In genomic region chr3:38849536-38849935, GRCm38 (mm10) we compare ENCODE assay signal across 9 mouse cellular contexts. TPM values are rescaled to one million over a fixed set of nuclear protein-coding genes. Genes with fewer than 3 reads are reported as not detected.
A peak's percentile ranks its signal among the peaks of the same experiment; 100 is the strongest.
DNase-seq lines count a peak whose midpoint lies in the region; ATAC-seq and TF ChIP-seq lines count a peak whose summit lies in the region.
"Had no signal": no experiment of that assay in that cellular context is flagged by ENCODE, and none has a peak within 500 bp of the region (broad histone marks: within the 10 kb centered on the region; RNA-seq: fewer than 3 reads in every experiment).

No protein-coding gene starts in this region.

- no peak overlapping the region for H3K9ac ChIP-seq in kidney, embryonic 15.5 days
- H3K9ac ChIP-seq: embryonic facial prominence, embryonic 13.5 days had no signal

- H3K27me3 ChIP-seq in kidney, embryonic 15.5 days = no peaks in the 10 kb centered on the region
- H3K27me3 ChIP-seq in Patski = peaks cover 11% of the 10 kb centered on the region
- H3K27me3 ChIP-seq: embryonic facial prominence, embryonic 13.5 days had no signal

- intact Hi-C loops in heart, postnatal 10 days (cut with DNase I) = loop anchor here (1.0 kb wide), 2 partner anchors 594 to 622 kb away; no protein-coding TSS in a partner anchor
- intact Hi-C loops in left cerebral cortex, postnatal 10 days (cut with DNase I) = loop anchor here (2.0 to 5.0 kb wide), 3 partner anchors 367 to 622 kb away; partner anchors contain the start of gene Ankrd50

- 0 out of 2 replicates have a peak, but pooled peaks cover 3% of the 10 kb centered on the region for H3K4me1 ChIP-seq in kidney, embryonic 15.5 days

- CTCF ChIA-PET in Patski (lab: Charles Lee) = interaction anchor here (0.9 to 10.6 kb wide), 10 partner anchors 11 to 629 kb away, joined by 3 to 68 read pairs (median 4); no protein-coding TSS in a partner anchor

- no peak overlapping the region for H3K27ac ChIP-seq in kidney, embryonic 15.5 days
- H3K27ac ChIP-seq: embryonic facial prominence, embryonic 13.5 days had no signal

- in situ Hi-C loops in Patski (cut with MboI; ENCODE audit: low pct_unique_long_range_greater_than_20kb) = loop anchor here (25.0 kb wide), 1 partner anchor 362 kb away; the partner anchor contains the start of gene Ankrd50

- H3K36me3 ChIP-seq in kidney, embryonic 15.5 days = no peaks in the 10 kb centered on the region
- H3K36me3 ChIP-seq: embryonic facial prominence, embryonic 13.5 days had no signal

- POLR2A ChIA-PET in Patski (lab: Charles Lee) = no interaction called here

- no peaks in the 10 kb centered on the region for H3K9me3 ChIP-seq in kidney, embryonic 15.5 days (replicated peaks)
- H3K9me3 ChIP-seq: embryonic facial prominence, embryonic 13.5 days had no signal

- H3K4me3 ChIP-seq in kidney, embryonic 15.5 days (replicated peaks) = no peak overlapping the region
- H3K4me3 ChIP-seq: embryonic facial prominence, embryonic 13.5 days had no signal

- H3K4me2 ChIP-seq in kidney, embryonic 15.5 days = no peak overlapping the region
- H3K4me2 ChIP-seq: embryonic facial prominence, embryonic 13.5 days had no signal

- 36% methylated on average over 6 of the region's 6 CpGs for whole genome bisulfite sequencing in kidney, embryonic 15.5 days

- peak; percentile 83 for TF ChIP-seq CTCF in Patski (IDR thresholded peaks at IDR 0.05)

- no peak for ATAC-seq in kidney, embryonic 15.5 days (replicated peaks; ENCODE audit: low FRiP score)
- peak; percentile 29 for ATAC-seq in Patski

- peak; percentile 66 for DNase-seq in kidney, adult 9 months
- peak; percentile 28 for DNase-seq in Patski (ENCODE audit: low read depth, low spot score)
- peak; percentile 77 to 80 for DNase-seq in cerebellum, postnatal 14 days
- peak; percentile 67 to 80 for DNase-seq in heart, postnatal 10 days
- peak; percentile 32 to 70 for DNase-seq in left cerebral cortex, postnatal 10 days (ENCODE audit: extremely low spot score in 1 of 2, low spot score in 2 of 2)
- DNase-seq in retina, embryonic 14.5 days (ENCODE audit: low spot score) = peak; percentile 84
- no peak for DNase-seq in spleen, adult 18-20 months

RNA-seq across cellular contexts. Expression of gene Fat4, which starts 37.2 kb away (rescaled TPM):
- polyA plus RNA-seq in kidney, embryonic 15.5 days (2015; fragmentation: Nextera tagmentation; extraction: Ambion mirVana) = 6.9 and 8.2 TPM in 2 replicates
- 3.5 TPM for polyA plus RNA-seq in Patski (2021)
- total RNA-seq in heart, postnatal 10 days (2021) = 10 to 100 TPM; 17.1 to 20.0 TPM
- total RNA-seq in left cerebral cortex, postnatal 10 days (2021) = 10 to 100 TPM; 32.1 to 40.8 TPM

Comparison
In these comparisons a context has a peak if more than half of its experiments do, and no peak if none do; other contexts are left out.
1. DNase-seq: peak in kidney, adult 9 months (single experiment), Patski (single experiment), cerebellum, postnatal 14 days (2 of 2), heart, postnatal 10 days (2 of 2), left cerebral cortex, postnatal 10 days (2 of 2) and retina, embryonic 14.5 days (single experiment); none in spleen, adult 18-20 months (0 of 2).